Mouse (Mus musculus) lung, embryonic 15.5 days (tissue): ENCODE measurements around the gene Mtmr10. TPM values are rescaled to one million over a fixed set of nuclear protein-coding genes. Genes with fewer than 3 reads are reported as not detected.

Experiments
- ATAC-seq: fragments of 200-750 bp; cut with Nextera tagmentation; 2 replicates; pipeline ENCODE4 v1.8.0; 2017; ENCODE audit warnings: moderate number of reproducible peaks, borderline replicate concordance; ENCODE audit not compliant: low FRiP score, low TSS enrichment; ENCODE audit errors: extremely low read depth
- H3K27ac ChIP-seq: fragments of 300-500 bp; sonication (generic); 2 replicates; pipeline ENCODE4 v1.5.1; 2015; ENCODE audit warnings: moderate library complexity, mild to moderate bottlenecking, inconsistent platforms
- H3K27me3 ChIP-seq: fragments of 300-500 bp; sonication (generic); 2 replicates; pipeline ENCODE4 v1.6.1; 2015; ENCODE audit warnings: inconsistent platforms
- H3K36me3 ChIP-seq: fragments of 300-500 bp; sonication (generic); 2 replicates; pipeline ENCODE4 v1.6.1; 2015; ENCODE audit warnings: inconsistent platforms
- H3K4me1 ChIP-seq: fragments of 300-500 bp; sonication (generic); 2 replicates; pipeline ENCODE4 v1.6.1; 2015; ENCODE audit warnings: inconsistent platforms
- H3K4me2 ChIP-seq: fragments of 300-500 bp; sonication (generic); 2 replicates; pipeline ENCODE4 v1.6.1; 2015; ENCODE audit warnings: inconsistent platforms, mild to moderate bottlenecking, moderate library complexity
- H3K4me3 ChIP-seq: fragments of 300-500 bp; sonication (generic); 2 replicates; pipeline ENCODE4 v1.5.1; 2015; ENCODE audit warnings: mild to moderate bottlenecking, inconsistent platforms
- H3K9ac ChIP-seq: fragments of 300-500 bp; sonication (generic); 2 replicates; pipeline ENCODE4 v1.6.1; 2015; ENCODE audit warnings: inconsistent platforms
- H3K9me3 ChIP-seq: fragments of 300-500 bp; sonication (generic); 2 replicates; pipeline ENCODE4 v1.6.1; 2016; ENCODE audit warnings: inconsistent platforms
- WGBS: fragments of 180-500 bp; shearing (Covaris S2); methylation state at CpG from one replicate; pipeline ENCODE4 v1.1.7; 2015; 5-methylcytosine and 5-hydroxymethylcytosine counted together
- polyA plus RNA-seq: library from polyadenylated mRNA; unstranded; fragments of >200 nt; fragmentation: Nextera tagmentation; extraction: Ambion mirVana; gene quantifications from 2 replicates; pipeline ENCODE4 v1.2.1, GENCODE M21; 2015

Mtmr10 gene
- polyA plus RNA-seq, 1 experiment from 2014 or later: 9.8 TPM

GRCm38 (mm10) chr7:64265502-64266279 lies 21.8 kb upstream of the Mtmr10 start:
- Histone ChIP-seq H3K4me2 (no peak overlapping the region), H3K36me3 (no peaks in the 10 kb centered on the region), H3K27ac (no peak overlapping the region), H3K9ac (no peak overlapping the region), H3K27me3 (peaks cover 27% of the 10 kb centered on the region), H3K4me3 (no peak overlapping the region), H3K4me1 (no peaks in the 10 kb centered on the region), H3K9me3 (no peaks in the 10 kb centered on the region)
- no peak for ATAC-seq
- 75% methylated on average over 13 of the region's 13 CpGs for WGBS

DNA sequence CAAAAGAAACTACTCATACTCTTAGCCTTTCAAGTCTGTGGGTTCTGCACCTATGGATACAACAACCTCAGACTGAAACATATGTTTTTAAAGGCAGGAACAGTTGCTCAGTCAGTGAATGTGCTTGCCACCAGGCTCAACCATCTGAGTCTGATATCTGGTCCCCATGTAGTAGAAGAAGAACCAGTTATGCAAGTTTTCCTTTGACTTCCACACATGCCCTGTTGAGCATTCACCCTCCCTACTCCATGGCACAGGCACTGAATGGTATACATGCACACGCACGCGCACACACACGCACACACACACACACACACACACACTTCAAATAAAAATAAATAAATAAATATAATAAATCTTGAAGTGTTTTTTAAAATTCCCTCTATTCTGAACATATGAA lies 20.9 kb upstream of the Mtmr10 start:
- 72% methylated on average over 4 of the region's 4 CpGs for WGBS
- no peak for ATAC-seq
- no peaks in the 10 kb centered on the region for H3K4me1 ChIP-seq
- no peaks in the 10 kb centered on the region for H3K36me3 ChIP-seq
- H3K27me3 ChIP-seq: peaks cover 27% of the 10 kb centered on the region
- no peak overlapping the region for H3K4me2 ChIP-seq
- no peak overlapping the region for H3K4me3 ChIP-seq
- no peaks in the 10 kb centered on the region for H3K9me3 ChIP-seq
- H3K9ac ChIP-seq: no peak overlapping the region
- H3K27ac ChIP-seq: no peak overlapping the region

DNA sequence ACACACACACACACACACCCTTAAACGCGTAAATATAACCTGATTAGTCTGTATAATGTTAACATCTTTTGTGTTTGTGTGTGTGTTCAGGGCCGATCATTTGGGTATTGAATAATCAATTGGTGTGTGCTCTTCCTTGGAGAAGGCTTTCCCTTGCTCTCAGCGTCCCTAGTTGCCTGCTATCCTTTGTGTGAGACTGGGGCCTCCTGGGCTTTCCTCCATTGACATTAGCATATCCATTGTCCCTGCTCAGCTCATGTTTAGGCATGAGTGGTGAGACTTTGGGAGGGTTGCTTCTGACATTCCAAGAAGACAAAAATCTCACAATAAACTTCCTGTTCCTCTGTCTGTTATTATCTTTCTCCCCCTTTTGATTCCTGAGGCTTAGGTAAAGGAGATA lies 15.5 kb upstream of the Mtmr10 start:
- Histone ChIP-seq H3K4me3 (no peak overlapping the region), H3K27me3 (peaks cover 26% of the 10 kb centered on the region), H3K9me3 (no peaks in the 10 kb centered on the region), H3K9ac (no peak overlapping the region), H3K27ac (no peak overlapping the region), H3K4me2 (no peak overlapping the region), H3K4me1 (no peaks in the 10 kb centered on the region), H3K36me3 (no peaks in the 10 kb centered on the region)
- no peak for ATAC-seq
- WGBS: 46% methylated on average over 4 of the region's 4 CpGs

DNA sequence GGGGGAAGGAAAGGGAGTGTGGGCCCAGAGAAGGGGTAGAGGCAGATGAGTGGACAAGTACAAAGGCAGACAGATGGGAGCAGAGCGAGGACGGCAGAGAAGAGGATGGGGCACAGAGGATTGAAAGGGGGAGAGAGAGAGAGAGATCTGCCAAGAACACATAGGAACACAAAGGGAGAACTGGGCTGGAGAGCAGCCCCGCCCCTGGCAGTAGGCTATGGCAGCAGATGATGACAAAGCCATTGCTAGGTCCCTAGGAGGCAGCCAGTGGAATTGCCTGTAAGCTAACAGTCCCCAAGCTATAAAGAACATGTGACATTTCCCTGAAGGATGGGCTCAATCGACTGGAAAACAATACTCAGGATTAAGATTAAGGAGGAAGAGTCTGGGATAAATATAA lies 11.9 kb upstream of the Mtmr10 start:
- WGBS: 75% methylated on average over 4 of the region's 4 CpGs
- Histone ChIP-seq H3K27ac (no peak overlapping the region), H3K9me3 (no peaks in the 10 kb centered on the region), H3K4me2 (no peak overlapping the region), H3K27me3 (no peaks in the 10 kb centered on the region), H3K4me3 (no peak overlapping the region), H3K9ac (no peak overlapping the region), H3K36me3 (no peaks in the 10 kb centered on the region), H3K4me1 (no peaks in the 10 kb centered on the region)
- ATAC-seq: no peak

DNA sequence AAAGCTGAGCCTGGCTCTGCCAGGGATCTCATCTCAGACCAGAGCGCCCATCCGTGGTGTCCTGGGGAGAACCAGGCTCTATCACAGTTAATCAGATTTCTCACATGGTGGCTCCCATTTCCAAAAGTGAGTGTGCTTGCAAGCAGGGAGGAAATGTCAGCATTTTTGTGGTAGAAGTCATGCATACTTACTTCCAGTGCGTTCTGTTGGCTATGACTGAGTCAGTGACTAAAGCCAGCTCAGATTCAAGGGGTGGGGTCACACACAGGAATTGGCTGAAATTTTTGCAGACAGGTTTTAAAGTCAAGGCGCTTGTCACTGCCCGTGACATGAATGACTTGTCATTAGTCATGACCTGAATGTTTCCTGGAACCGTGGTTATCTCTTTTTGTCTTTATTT lies 10.5 kb upstream of the Mtmr10 start:
- Histone ChIP-seq H3K9ac (no peak overlapping the region), H3K27ac (no peak overlapping the region), H3K4me3 (no peak overlapping the region), H3K9me3 (no peaks in the 10 kb centered on the region), H3K36me3 (no peaks in the 10 kb centered on the region), H3K4me2 (no peak overlapping the region), H3K4me1 (no peaks in the 10 kb centered on the region), H3K27me3 (no peaks in the 10 kb centered on the region)
- no peak for ATAC-seq
- 25% methylated on average over 6 of the region's 6 CpGs for WGBS

- 80% methylated on average over 1 of the region's 1 CpGs for WGBS
- no peak overlapping the region for H3K27ac ChIP-seq
- H3K27me3 ChIP-seq: no peaks in the 10 kb centered on the region
- H3K9ac ChIP-seq: no peak overlapping the region
- H3K36me3 ChIP-seq: no peaks in the 10 kb centered on the region
- H3K4me3 ChIP-seq: no peak overlapping the region
- ATAC-seq: no peak
- no peaks in the 10 kb centered on the region for H3K9me3 ChIP-seq
- no peak overlapping the region for H3K4me2 ChIP-seq
- no peaks in the 10 kb centered on the region for H3K4me1 ChIP-seq
Measured at GRCm38 (mm10) chr7:64278526-64278925, 8.9 kb upstream of the Mtmr10 start.

DNA sequence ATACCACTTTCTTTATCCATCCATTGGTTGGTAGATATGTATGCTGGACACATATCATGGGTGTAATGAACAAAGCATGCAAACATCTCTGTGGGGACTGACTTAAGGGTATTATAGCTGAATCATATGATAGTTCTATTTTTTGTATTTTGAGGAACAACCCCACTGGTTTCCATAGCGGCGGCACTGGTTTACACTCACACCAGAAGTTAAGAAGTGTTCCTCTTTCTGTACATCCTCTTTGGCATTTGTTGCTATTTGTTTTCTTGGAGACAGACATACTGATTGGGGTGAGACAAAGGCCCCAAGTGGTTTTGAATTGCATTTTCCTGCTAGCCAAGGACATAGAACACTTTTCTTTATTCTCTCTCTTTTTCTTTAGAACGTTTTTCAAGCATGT lies 7.9 kb upstream of the Mtmr10 start:
- Histone ChIP-seq H3K36me3 (no peaks in the 10 kb centered on the region), H3K4me1 (no peaks in the 10 kb centered on the region), H3K9me3 (no peaks in the 10 kb centered on the region), H3K4me3 (no peak overlapping the region), H3K27me3 (no peaks in the 10 kb centered on the region), H3K4me2 (no peak overlapping the region), H3K9ac (no peak overlapping the region), H3K27ac (no peak overlapping the region)
- 77% methylated on average over 3 of the region's 3 CpGs for WGBS
- ATAC-seq: no peak

- no peaks in the 10 kb centered on the region for H3K27me3 ChIP-seq
- no peak overlapping the region for H3K9ac ChIP-seq
- no peaks in the 10 kb centered on the region for H3K36me3 ChIP-seq
- no peak for ATAC-seq
- no peak overlapping the region for H3K4me3 ChIP-seq
- H3K9me3 ChIP-seq: no peaks in the 10 kb centered on the region
- peak overlapping the region; percentile 69; the same call in 1 of the 2 replicates for H3K4me2 ChIP-seq
- H3K27ac ChIP-seq: no peak overlapping the region
- H3K4me1 ChIP-seq: peaks cover 3% of the 10 kb centered on the region; the same call in 1 of the 2 replicates
Measured at GRCm38 (mm10) chr7:64286566-64286965, 887 bp upstream of the Mtmr10 start.

GRCm38 (mm10) chr7:64289416-64289815 lies 2.0 kb downstream of the Mtmr10 start:
- Histone ChIP-seq H3K9me3 (no peaks in the 10 kb centered on the region), H3K9ac (no peak overlapping the region), H3K4me1 (peaks cover 3% of the 10 kb centered on the region; the same call in 1 of the 2 replicates), H3K27me3 (no peaks in the 10 kb centered on the region), H3K4me2 (no peak overlapping the region), H3K27ac (no peak overlapping the region), H3K4me3 (no peak overlapping the region), H3K36me3 (no peaks in the 10 kb centered on the region)
- 87% methylated on average over 7 of the region's 7 CpGs for WGBS
- no peak for ATAC-seq

- Histone ChIP-seq H3K4me3 (no peak overlapping the region), H3K27me3 (no peaks in the 10 kb centered on the region), H3K4me2 (no peak overlapping the region), H3K4me1 (peaks cover 5% of the 10 kb centered on the region; the same call in 1 of the 2 replicates), H3K36me3 (no peaks in the 10 kb centered on the region), H3K9ac (no peak overlapping the region), H3K9me3 (no peaks in the 10 kb centered on the region), H3K27ac (no peak overlapping the region)
- ATAC-seq: no peak
- WGBS: 77% methylated on average over 6 of the region's 6 CpGs
Measured at GRCm38 (mm10) chr7:64290431-64290830, 3.0 kb downstream of the Mtmr10 start.

- H3K4me2 ChIP-seq: no peak overlapping the region
- H3K9me3 ChIP-seq: no peaks in the 10 kb centered on the region
- no peak overlapping the region for H3K4me3 ChIP-seq
- H3K4me1 ChIP-seq: peaks cover 18% of the 10 kb centered on the region
- no peak overlapping the region for H3K9ac ChIP-seq
- H3K27ac ChIP-seq: no peak overlapping the region
- no peaks in the 10 kb centered on the region for H3K36me3 ChIP-seq
- 88% methylated on average over 10 of the region's 10 CpGs for WGBS
- no peaks in the 10 kb centered on the region for H3K27me3 ChIP-seq
- ATAC-seq: no peak
Measured at GRCm38 (mm10) chr7:64291722-64292121, 4.3 kb downstream of the Mtmr10 start.

DNA sequence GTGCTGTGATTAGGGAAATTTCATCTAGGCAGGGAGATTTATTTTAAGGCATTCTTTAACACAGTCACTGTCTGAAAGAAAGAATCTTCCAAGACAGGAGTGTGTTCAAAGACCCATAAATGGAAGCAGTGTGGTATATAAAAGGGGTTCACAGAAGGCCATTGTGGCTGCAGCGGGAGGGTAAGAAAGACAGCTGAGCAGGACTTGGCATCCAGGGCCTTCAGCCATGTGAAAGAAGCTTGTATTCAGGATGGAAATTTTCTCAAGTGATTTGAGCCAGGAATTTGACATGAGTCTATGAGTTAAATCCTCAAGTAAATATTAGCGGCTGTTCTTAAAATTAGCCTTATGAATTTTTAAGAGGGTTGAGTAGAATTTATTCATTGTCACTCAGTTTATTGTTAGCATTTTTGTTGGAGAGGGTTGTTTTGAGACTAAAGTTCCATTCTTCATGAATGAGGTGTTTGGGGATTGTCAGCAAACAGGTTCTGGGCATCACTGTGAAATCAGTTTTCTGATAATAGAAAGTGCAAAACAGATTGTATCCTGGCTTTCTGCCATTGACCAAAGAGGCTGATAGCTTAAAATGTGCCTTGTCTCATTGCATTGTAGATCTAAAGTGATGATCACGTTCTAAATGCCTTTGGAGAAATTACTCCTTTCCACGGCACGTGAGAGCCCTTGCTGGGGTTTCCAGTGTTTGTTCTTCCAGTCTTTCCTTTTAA lies 9.0 kb downstream of the Mtmr10 start:
- H3K9me3 ChIP-seq: no peaks in the 10 kb centered on the region
- 0 out of 2 replicates have a peak, but pooled peaks cover 5% of the 10 kb centered on the region for H3K36me3 ChIP-seq
- ATAC-seq: peak; percentile 46; the same call in 1 of the 2 replicates
- H3K4me2 ChIP-seq: no peak overlapping the region
- no peak overlapping the region for H3K9ac ChIP-seq
- H3K27ac ChIP-seq: peak overlapping the region; percentile 58; the same call in 1 of the 2 replicates
- no peak overlapping the region for H3K4me3 ChIP-seq
- no peaks in the 10 kb centered on the region for H3K27me3 ChIP-seq
- peaks cover 20% of the 10 kb centered on the region for H3K4me1 ChIP-seq
- 31% methylated on average over 5 of the region's 5 CpGs for WGBS
